Mouse (Mus musculus): ENCODE measurements around the gene Pnmt. TPM values are rescaled to one million over a fixed set of nuclear protein-coding genes. Genes with fewer than 3 reads are reported as not detected.

The Pnmt gene
- polyA plus RNA-seq (2015; fragmentation: Nextera tagmentation; extraction: Ambion mirVana): 3.2 and 3.7 TPM in 2 replicates

DNA sequence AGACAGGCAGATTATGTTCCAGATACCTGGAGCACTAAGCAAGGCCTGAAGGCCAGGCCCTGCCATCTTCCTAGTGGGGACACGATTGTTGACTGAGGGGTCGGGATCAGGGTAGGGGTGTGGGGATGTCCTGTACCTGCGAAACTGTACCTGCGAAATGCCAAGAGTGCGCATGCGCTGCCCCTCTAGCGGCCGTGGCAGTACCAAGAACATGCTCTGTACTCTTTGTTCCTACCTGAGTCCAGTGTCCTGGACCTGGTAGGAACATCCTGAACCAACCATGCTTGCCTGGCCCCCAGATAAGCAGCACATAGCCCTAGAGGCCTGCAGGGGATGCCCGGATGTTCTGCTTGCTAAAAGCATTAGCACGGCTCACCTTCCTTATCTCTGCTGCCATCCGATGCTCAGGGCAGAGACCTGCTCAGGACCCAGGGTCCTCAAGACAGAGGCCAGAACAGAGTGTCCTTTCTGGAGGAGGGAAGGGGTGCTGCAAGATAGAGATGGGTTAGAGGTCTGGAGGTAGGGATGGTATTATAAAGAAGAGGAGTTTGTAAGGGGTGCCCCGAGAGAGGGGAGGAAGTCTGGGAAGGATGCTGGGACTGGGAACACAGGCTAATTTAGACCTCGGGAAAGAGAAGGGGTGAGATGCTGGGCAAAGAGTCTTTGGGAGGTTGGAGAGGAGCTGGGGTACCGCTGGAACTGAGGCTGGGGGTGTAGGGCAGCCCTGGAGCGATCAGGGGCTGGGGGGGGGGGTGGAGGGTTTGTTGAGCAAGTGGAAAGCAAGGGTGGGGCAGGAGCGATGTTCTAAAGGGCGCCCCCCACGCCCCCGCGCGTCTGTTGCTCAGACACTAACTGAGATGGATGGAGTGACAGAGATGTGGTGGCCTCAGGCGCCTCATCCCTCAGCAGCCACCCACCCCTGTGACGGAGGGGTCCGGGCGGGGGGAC lies at the start of gene Pnmt:
TSS of gene Pnmt (plus strand) at position 813 of the 948 bp plus-strand sequence.

DNA sequence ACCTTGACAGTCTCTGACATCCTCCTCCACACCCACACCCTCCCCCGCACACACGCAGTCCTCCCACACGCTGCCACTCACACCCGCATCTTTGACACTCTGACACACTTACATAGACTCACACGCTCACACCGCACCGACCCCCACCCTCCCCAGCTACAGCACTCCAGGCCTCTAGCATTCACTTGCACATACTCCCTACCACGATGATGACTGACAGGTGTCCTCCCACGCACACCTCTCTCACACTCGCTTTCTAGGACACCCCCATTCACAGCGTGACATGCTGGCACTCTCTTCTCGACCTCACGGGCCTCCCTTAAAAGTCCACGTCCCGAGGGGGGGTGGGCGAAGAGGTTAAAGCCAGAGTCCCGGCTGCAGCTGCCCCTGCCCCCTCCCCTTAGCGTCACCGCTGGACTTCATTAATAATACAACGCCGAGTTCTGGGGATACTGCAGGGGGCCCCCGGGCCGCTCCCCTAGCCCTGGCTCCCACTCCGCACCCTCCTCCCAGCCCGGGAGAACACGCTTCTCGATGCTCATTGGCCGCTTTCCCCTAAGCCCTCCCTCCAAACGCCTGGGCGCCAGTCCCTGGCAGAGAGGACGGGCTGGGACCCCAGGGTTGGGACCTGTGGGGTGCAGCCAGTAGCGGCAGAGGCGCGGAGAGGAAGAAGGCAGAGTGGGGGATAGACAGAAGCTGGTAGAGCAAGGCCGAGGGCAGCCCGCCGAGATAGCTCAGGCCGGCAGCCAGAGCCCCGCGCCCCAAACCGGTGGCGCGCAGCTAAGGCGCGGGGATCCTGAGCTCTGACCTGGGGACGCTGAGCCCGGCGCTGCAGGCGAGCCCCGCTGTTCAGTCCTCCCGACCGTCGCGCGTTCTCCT lies 37.9 kb upstream of the Pnmt start, which contains the start of gene Ppp1r1b:
TSS of gene Ppp1r1b (plus strand) at position 322 of the 879 bp plus-strand sequence.

DNA sequence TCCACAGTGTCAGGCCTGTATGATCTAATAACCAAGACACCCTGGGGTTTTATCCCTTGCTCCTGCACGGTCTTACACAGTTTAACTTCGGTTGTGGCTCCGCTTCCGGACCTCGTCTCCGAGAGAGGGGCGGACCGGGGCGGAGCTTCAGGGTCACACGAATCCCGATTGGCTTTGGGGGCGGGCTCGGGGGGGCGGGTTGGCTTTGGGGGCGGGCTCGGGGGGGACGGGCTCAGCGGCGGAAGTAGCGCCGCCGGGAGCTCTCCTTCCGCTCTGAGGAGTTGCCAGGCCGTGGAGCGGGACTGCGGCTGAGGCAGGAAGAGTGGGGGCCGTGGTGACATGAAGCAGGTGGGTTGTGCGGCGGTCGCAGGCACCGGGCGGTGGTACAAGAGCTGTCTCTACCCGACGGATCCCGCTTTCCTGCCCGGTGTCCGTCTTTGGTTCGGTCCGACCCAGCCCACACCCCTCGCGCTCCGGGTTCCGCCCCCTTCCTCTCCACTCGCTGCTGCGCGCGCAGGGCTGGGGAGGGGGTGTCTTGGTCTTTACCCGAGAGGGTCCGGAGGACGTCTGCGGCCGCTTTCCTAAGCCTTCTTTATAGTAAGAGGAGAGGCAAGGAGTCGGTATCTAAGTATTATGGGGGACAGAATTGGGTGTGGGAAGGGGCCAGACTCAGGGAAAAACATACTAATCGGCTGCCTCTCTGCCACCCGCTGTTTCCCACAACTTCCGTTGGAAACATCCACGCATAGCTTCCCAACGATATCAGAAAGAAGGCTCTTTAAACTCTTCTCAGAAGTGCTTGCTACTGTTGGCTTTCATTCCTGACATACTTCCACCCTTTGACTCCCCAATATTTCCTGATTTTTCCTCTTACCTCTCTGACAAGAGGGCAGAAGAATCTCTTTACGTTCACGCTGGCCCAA lies 27.8 kb upstream of the Pnmt start, which contains the start of gene Stard3:
TSS of gene Stard3 (plus strand) at position 208 of the 923 bp plus-strand sequence.

DNA sequence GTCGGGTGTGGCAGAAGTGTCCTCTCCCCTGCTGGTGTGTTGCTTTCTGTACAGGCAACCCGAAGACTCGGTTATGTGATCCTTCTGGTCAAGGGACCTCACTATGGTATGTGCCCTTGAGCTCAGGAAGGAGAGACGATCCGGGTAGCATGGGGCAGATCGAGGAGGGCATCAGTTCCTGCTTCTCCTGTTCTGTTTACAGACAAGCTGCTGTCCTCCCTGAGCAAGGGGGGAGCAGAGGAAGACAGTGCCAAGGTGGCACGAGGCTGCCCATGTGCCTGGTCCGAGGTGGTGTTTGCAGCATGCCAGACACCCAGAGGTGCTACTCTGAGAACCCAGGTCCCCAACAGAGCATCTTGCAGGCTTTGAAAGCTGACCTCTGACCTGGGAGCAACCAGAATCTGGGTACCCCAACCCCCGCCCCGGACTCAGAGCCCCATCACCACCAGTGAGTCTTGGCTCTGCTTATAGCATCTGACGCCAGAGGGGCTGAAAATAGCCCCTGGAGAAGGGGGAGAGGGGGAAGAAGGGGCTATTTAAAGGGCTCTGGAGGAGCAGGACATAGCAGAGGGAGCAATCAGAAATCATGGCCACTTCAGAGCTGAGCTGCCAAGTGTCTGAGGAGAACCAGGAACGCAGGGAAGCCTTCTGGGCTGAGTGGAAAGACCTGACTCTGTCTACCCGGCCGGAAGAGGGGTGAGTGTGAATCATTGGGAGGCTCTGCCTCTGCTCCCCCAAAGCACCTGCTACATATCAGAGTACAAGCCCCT lies 2.8 kb upstream of the Pnmt start, which contains the start of gene Tcap:
TSS of gene Tcap (plus strand) at position 551 of the 770 bp plus-strand sequence.

DNA sequence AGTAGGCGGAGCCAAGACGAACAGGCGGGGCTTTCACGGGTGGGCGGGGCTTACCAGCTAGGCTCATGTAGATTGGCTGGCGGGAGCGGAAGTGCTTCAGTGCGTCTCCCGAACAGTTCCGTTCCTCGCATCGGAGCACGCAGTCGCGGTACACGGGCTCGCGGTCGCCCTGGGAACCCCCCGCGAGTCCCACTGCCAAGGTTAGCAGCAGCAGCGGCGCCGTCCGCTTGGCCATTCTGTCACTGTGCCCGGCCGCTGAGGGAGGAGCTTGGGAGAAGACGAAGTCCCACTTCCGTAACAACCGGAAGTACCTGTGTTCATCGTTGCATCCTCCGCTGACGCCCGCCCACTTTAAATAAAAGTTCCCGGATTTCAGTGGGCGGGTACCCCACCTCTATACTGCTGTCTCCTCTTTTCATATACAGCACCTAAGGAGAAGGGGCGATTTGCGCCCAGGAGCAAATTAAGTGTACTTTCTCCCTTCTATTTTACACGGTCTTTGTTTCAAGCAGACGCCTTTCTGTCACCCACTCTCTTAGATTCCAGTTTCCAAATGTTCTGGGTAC lies 14.0 kb downstream of the Pnmt start, which contains the start of gene Pgap3:
TSS of gene Pgap3 (minus strand) at position 330 of the 566 bp plus-strand sequence.

DNA sequence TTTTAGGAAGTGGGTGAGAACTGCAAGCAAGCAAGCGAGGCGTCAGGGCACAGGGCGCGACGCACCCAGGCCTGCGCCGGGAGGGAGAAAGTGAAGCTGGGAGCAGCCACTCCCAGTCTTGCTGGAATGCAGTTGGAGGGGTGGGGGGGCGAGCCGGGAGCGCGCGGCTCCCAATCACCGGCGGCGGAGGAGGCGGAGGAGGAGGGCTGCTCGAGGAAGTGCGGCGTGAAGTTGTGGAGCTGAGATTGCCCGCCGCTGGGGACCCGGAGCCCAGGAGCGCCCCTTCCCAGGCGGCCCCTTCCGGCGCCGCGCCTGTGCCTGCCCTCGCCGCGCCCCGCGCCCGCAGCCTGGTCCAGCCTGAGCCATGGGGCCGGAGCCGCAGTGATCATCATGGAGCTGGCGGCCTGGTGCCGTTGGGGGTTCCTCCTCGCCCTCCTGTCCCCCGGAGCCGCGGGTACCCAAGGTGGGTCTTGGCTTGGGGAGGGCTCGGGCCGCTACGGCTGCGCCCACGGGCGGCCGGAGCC lies 26.1 kb downstream of the Pnmt start, which contains the start of gene Erbb2:
TSS of gene Erbb2 (plus strand) at position 198 of the 524 bp plus-strand sequence.

Other genes with a start within 250 kb of the Pnmt start
- gene Fbxl20, start 236.0 kb upstream of the Pnmt start, polyA plus RNA-seq (2015; fragmentation: Nextera tagmentation; extraction: Ambion mirVana): 13.5 and 17.0 TPM in 2 replicates
- gene Med1, start 193.2 kb upstream of the Pnmt start, polyA plus RNA-seq (2015; fragmentation: Nextera tagmentation; extraction: Ambion mirVana): 46.4 and 48.2 TPM in 2 replicates
- gene Cdk12, start 183.4 kb upstream of the Pnmt start, polyA plus RNA-seq (2015; fragmentation: Nextera tagmentation; extraction: Ambion mirVana): 5.5 and 5.8 TPM in 2 replicates
- gene Neurod2, start 56.8 kb upstream of the Pnmt start, polyA plus RNA-seq (2015; fragmentation: Nextera tagmentation; extraction: Ambion mirVana): 13.6 and 15.7 TPM in 2 replicates
- gene Ppp1r1b, start 38.0 kb upstream of the Pnmt start, polyA plus RNA-seq (2015; fragmentation: Nextera tagmentation; extraction: Ambion mirVana): 4.3 and 5.5 TPM in 2 replicates
- 25.3 and 25.6 TPM in 2 replicates for gene Stard3, start 28.1 kb upstream of the Pnmt start, polyA plus RNA-seq (2015; fragmentation: Nextera tagmentation; extraction: Ambion mirVana)
- gene Tcap, start 2.6 kb upstream of the Pnmt start, polyA plus RNA-seq (2015; fragmentation: Nextera tagmentation; extraction: Ambion mirVana): 0.27 and 0.33 TPM in 2 replicates
- 7.6 and 8.4 TPM in 2 replicates for gene Pgap3, start 14.0 kb downstream of the Pnmt start, polyA plus RNA-seq (2015; fragmentation: Nextera tagmentation; extraction: Ambion mirVana)
- 6.6 TPM in 2 replicates for gene Erbb2, start 26.0 kb downstream of the Pnmt start, polyA plus RNA-seq (2015; fragmentation: Nextera tagmentation; extraction: Ambion mirVana)
- 270 and 284 TPM in 2 replicates for gene Mien1, start 52.5 kb downstream of the Pnmt start, polyA plus RNA-seq (2015; fragmentation: Nextera tagmentation; extraction: Ambion mirVana)
- 0.80 and 1.0 TPM in 2 replicates for gene Grb7, start 59.9 kb downstream of the Pnmt start, polyA plus RNA-seq (2015; fragmentation: Nextera tagmentation; extraction: Ambion mirVana)
- 0.26 and 0.32 TPM in 2 replicates for gene Ikzf3, start 159.6 kb downstream of the Pnmt start, polyA plus RNA-seq (2015; fragmentation: Nextera tagmentation; extraction: Ambion mirVana)
- 0.47 and 0.81 TPM in 2 replicates for gene Zpbp2, start 164.6 kb downstream of the Pnmt start, polyA plus RNA-seq (2015; fragmentation: Nextera tagmentation; extraction: Ambion mirVana)
- 76.4 and 90.5 TPM in 2 replicates for gene Ormdl3, start 200.9 kb downstream of the Pnmt start, polyA plus RNA-seq (2015; fragmentation: Nextera tagmentation; extraction: Ambion mirVana)
- gene Lrrc3c, start 211.8 kb downstream of the Pnmt start, polyA plus RNA-seq (2015; fragmentation: Nextera tagmentation; extraction: Ambion mirVana): not detected in 2 replicates
- 0.33 and 0.52 TPM in 2 replicates for gene Gm12355, start 239.2 kb downstream of the Pnmt start, polyA plus RNA-seq (2015; fragmentation: Nextera tagmentation; extraction: Ambion mirVana)
- not detected in 2 replicates for gene Gsdma3, start 239.9 kb downstream of the Pnmt start, polyA plus RNA-seq (2015; fragmentation: Nextera tagmentation; extraction: Ambion mirVana)

Measured in neural tube, postnatal 0 days (tissue).